Mouse (Mus musculus) liver, adult (tissue): Measurements from ENCODE around the gene Prss8.

Experiments used
- GATA4 ChIP-seq: IDR thresholded peaks from 2 replicates; pipeline ENCODE4 v1.6.1; 2014; ENCODE audit warnings: mild to moderate bottlenecking, low read length; ENCODE audit not compliant: insufficient replicate concordance

The Prss8 gene

DNA sequence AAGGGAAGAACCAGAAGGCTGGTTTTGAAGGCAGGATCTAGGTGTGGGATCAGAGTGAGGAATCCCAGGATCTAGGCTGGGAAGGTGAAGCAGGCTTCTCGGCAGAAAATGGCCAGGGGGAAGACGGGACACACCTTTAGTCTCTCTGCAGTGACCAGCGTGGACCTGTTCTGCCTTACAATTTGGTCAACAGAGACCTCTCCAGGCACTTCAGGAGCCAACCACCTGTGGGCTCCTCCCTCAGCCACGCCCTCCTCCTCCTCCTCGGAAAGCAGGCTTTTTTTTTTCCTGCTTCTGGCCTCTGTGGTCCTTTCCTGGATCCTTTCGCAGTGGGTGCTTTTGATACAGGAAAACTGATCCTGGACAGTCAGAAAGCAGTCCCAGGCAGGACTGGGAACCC, at the start of gene Prss8:
Gene Prss8, minus strand, starts transcription at position 182 of the 400 bp plus-strand sequence.
- no peak for TF ChIP-seq GATA4

DNA sequence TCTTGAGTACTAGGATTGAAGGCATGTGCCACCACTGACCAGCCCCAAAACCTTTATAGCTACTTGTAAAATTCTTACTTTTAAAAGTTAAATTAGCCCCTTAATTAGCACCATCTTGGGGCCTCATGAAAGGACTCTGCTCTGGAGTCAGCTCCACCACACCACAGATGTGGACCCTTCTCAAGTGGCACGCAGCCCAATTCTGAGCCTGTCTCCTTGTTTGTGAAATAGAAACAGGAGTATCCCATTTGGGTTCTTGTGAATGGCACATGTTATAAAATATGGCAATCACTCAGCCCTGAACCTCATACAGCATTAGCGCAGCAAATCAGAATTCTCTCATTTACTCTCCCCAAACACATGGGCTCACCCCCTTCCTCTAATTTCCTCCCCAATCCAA, 49.0 kb upstream of the Prss8 start:
- no peak for TF ChIP-seq GATA4

DNA sequence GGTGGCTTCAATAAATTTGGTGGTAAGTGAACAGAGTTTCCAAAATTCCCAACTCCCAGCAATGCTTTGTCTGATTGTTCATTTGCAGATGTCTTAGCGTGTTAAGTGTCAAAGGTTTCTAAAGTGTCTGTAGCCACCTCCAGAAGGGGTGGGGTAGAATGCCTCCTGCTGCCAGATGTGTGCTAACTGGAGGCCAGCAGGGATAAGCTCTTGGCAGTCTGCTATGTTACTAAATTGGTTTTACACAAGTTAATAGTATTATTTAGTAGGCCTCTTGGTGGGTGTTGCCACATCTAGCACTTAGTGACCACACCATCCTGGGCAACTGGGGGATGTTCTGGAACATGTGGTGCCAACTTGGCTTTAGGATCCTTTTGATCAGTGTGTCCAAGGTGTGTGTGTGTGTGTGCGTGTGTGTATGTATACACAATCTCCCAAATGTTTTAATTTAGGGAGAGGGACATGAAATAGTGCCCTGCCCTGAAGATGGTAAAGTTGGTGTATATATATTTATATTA, 44.6 kb upstream of the Prss8 start:
- TF ChIP-seq GATA4, result no peak

DNA sequence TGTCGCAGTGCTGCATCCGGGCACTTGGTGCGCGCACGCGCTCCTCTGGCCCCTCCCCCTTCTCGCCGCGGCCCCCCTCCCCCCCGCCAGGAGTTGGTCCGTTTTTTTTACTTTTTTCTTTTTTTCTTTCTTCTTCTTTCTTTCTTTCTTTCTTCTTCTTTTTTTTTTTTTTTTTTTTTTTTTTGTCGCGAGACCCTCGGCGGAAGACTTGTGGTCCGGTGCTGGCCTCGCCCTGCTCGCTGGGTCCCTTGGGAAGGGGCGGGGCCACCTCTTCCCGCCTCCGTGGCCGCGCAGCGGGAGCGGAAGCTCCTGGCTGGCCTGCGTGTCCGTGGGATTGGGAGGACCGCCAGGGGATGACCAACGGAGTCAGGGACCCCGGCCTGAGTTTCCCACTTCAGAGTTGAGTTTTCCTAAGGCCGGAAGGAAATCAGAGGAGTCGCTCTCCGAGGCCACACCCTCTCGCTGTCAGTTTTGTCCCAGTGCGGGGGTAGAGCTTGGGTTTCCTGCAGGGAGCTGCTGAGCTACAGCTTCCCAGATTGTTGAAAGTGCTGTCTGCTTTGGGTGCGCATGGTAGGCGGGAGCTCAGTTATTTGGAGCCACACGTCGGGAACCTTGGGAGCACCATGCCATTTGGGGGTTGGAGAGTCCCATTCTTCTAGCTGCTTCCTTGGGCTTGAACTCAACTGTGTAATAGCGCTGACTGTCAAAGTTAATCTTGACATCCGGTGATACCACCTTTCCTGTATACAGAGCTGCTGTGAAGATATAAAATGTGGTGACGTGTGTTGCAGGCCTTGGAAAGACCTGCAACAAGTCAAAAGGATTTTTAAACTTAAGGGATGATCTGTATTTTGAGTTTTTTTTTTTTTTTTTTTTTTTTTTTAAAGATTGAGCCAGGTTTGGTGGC, 38.3 kb upstream of the Prss8 start:
- peak; percentile 58; the same call in 1 of the 2 replicates for TF ChIP-seq GATA4

DNA sequence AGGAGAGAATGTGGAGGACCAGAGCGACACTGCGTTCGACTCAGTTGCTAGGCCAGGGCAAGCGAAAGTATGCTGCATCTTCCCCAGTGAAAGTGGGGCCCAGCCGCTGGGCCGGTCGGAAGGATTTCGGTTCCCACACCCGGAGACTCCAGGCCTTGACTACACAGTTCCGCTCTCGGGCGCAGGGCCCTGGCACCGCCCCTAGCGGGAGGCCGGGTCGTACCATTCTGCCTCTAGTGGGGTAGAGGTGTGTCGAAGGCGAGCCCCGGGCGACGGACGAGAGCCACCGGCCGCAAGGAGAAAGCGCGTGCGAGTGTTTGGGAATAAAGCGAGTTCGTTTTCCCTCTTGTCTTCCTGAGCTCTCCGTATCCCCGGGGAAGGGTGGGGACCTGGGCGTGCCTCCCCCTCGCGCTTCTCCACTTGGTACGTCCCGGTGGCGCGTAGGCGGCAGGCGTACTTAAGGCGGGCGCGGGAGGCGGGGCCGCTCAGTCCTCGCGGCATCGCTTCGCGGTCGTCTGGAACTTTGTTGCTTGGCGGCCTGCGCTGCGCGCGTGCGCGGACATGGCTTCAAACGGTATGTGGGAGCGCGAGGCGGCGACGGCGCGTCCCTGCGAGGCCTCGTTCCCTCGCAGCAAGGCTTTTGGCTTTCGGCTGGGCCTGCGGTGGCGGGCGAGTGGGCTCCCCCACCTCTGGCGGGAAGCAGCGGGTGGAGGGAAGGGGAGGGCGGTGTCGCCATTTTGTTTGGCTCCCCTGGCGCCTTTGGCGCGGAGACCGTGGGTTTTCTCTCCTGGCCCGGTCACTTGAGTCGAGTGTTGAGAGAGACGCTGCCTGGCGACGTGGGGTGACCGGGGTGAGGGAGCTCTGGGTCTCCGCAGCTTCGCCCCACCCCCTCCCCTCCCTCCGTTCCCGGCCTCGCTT, 37.4 kb upstream of the Prss8 start, which contains the start of gene Fus:
Gene Fus, plus strand, starts transcription at position 454 of the 918 bp plus-strand sequence.
- TF ChIP-seq GATA4, result no peak; the same call in 1 of the 2 replicates

DNA sequence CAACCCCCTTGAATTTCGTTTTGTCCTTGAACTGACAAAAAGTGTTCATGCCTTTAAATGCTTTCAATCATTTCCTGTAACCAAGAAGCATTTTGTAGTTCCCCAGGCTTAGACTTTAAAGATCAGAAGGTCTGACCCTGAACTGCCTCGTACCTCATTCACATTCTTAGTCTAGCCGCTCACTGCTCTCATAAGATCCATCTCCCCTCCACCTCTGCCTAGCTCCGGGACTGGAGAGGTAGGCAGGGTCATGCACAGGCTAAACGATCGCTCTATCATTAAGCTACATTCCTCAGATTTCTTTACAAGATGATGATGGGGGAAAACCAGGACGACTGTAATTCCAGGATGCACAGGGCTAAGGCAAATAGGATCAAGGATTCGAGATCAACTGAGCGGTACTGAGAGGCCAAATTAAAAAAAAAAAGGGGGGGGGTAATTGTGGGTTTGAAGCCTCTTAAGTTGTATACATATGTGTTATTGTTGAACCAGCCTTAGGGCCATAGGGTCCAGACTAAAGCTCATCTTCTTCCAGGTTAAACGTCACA, 36.5 kb upstream of the Prss8 start:
- no peak for TF ChIP-seq GATA4

DNA sequence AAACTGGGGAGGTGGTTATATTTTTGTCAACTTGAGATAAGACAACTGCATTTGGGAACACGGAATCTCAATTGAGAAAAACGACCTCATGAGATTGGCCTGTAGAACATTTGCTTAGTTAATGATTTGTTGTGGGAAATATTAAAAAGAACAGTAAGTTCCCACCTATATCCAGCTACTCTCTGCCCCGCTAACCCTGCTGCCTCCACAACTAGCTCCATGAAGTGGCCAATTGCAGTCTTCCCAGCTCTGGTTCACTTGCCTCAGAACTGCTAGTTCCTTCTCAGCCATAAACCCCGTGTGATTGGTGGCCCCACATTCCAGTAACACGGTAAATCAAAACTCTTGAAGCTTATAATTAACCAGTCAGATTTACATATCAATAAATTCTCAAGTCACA, 29.5 kb upstream of the Prss8 start:
- TF ChIP-seq GATA4, result no peak

DNA sequence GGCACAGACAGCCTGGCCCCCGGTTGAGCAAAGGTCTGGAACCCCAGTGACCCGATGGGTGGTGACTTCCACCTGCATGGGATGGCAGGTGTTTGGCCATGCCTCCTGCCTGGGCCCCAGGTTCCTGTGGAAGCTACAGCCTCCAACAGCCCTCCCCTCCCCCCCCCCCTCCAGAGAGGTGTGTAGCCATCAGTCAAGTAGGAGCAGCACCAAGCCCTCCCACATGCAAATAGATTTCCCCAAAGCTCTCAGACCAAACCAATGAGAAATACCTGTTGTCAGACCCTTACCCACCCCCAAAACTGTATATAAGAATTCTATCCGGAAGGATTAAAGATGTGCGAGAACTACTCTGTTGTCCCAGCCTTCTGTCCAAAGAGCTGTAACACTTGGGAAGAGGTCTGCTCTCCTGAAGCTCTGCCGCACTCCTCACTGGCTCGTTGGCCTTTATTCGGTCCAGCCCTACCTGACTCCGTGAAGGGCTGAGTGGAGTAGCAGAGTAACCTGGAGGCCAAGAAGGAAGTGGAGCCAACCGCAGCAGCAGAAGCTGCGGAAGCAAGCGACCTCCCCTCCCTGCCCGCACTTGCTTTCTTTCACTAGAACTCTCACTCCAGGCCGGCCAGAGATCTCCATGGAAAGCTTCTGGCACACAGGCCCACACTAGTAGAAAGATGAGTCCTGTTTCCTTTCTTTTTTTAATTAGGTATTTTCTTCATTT, 23.1 kb upstream of the Prss8 start:
- no peak for TF ChIP-seq GATA4

DNA sequence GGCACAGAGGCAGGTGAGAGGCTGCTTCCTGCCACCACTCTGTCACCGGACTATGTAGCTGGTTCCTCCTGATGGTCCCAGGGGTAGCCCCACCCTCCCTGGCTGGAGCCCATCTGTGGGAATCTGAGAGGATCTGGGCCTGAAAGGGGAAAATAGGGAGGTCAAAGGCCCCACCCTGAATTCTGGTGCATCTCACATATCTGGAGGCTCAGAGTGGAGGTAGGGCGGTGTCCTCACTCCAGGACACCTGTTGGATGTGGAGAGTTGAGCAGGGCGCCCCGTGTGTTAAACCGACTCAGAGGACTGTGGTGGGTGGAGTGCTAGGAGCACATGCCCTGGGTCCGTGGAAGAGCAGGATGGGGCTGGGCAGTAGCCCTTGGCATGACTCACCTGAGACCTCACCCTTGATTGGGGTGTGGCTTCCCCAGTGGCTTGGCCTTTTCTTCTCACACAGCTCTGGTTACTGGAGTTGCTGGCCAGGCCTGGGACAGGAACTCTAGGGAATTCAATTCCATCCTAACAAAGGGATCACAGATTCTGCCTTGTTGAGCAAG, 16.6 kb upstream of the Prss8 start, which contains the start of gene Prss36:
Gene Prss36, minus strand, starts transcription at position 256 of the 554 bp plus-strand sequence.
- no peak for TF ChIP-seq GATA4

DNA sequence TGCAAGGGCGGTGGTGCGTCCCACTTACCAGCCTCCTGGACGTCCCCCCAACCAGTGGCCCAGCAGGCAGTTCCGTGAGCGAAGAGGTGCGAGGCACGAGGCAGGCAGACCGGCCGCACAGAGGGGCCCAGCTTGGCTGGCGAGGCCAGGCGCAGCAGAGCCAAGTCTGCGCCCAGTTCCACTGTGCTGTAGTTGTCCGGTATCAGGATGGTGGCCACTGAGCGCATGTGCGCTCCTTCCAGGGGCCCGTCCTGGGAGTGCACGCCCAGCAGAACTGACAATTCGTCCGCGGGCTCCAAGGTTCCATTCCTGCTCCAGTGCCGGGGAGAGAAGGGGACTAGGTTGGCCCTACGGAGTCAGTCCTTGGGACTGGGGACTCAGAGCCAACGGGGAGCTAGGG, 14.7 kb upstream of the Prss8 start:
- no peak for TF ChIP-seq GATA4

DNA sequence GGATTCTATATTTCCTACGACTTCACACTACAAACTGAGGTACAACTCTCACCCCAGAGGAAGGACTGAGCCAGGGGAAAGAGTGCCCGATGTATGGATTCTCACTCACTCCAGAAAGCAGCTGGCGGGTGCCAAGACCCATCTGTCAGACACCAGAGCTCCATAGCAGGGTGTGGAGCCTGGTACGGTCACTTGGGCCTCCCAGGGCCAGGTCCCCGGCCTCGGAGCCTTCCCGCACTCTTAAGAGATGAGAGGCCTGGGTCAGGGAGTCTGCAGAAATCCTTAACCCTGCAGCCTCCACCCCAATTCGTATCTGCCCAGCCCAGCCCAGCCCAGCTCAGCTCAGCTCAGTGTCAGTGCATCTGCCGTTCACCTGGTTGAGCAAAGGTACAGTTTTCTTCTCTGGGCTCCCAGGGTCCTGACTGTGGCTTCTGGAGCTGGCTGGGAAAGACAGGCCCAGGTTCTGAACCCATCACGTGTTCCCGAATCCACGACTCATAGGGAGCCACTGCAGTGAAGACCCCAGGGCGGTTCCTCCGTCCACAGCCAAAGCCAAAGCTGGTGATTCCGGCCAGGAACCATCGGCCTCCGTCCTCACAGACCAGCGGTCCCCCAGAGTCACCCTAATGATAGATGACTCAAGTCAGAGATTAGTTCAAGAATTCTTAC, 6.4 kb upstream of the Prss8 start:
- no peak for TF ChIP-seq GATA4

DNA sequence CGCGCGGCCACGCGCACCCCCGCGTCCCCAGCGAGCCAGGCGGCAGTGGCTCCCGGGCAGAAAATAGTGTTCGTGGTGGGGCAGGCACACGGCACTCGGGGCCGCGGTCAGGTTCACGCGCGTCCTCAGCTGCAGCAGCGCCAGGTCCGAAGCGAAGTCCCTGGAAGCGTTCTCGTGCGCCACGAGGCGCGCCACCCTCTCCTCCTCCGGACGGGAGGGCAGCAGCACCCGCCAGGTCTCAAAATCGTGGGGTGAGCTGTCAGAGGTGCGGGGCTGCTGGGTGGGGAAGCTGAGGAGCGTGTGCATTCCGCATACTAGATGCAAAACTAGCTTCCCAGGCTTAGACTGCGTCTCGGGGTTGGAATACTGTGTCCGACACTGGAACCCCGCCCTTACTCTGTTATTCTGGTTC, 5.8 kb upstream of the Prss8 start:
- TF ChIP-seq GATA4, result no peak

DNA sequence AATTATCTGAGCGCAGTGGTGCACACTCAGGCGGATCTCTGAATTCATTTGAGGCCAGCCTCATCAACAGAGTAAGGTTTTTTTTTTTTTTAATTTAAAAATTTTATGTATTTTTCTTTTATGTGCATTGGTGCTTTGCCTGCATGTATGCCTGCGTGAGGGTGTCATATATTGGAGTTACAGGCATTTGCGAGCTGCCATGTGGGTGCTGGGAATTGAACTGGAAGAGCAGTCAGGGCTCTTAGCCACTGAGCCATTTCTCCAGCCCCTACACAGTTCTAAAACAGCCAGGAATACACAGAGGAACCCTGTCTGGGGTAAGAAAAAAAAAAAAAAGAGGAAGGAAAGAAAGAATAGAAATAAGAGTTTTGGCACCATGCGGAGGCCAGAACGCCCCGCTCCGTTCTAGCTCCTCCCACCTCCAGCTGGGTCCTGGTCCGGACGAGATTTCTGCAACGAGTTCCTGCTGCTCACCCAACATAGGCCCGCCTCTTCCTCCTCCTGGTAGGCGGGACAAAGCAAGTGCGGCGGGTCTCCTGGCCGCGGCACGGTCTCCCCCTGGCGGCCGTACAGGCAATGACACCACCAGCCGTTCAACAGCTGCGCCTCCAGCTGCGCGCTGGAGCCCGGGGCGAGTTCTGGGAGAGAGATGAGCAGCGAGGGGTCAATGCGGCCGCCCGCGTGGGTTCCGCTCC, 5.3 kb upstream of the Prss8 start:
- no peak for TF ChIP-seq GATA4
